Mouse (Mus musculus): ENCODE data around the gene Krtap3-3. TPM values are rescaled to one million over a fixed set of nuclear protein-coding genes. Genes with fewer than 3 reads are reported as not detected.

Gene Krtap3-3
- polyA plus RNA-seq (2014; fragmentation: Illumina TruSeq; extraction: RNeasy Lipid Tissue Mini Kit (QIAGEN cat#74804); ENCODE audit: low read depth, low replicate concordance): 0.48 TPM

GRCm38 (mm10) chr11:99550765-99551164, at the start of gene Krtap3-3:
Krtap3-3 (minus strand) TSS chr11:99550865.

GRCm38 (mm10) chr11:99597742-99598141, 47.1 kb upstream of the Krtap3-3 start, which contains the start of gene Krtap9-3:
Krtap9-3 (minus strand) TSS chr11:99598105.

GRCm38 (mm10) chr11:99590981-99591380, 40.3 kb upstream of the Krtap3-3 start, which contains the start of gene Krtap1-3:
Krtap1-3 (minus strand) TSS chr11:99591339.

GRCm38 (mm10) chr11:99583245-99583704, 32.6 kb upstream of the Krtap3-3 start, which contains the start of gene Krtap1-4:
Krtap1-4 (minus strand) TSS chr11:99583654.

GRCm38 (mm10) chr11:99580636-99581035, 30.0 kb upstream of the Krtap3-3 start, which contains the start of gene Krtap1-5:
Krtap1-5 (minus strand) TSS chr11:99581016.

GRCm38 (mm10) chr11:99566530-99566929, 15.9 kb upstream of the Krtap3-3 start, which contains the start of gene Krtap3-1:
Krtap3-1 (minus strand) TSS chr11:99566630.

GRCm38 (mm10) chr11:99559366-99559765, 8.7 kb upstream of the Krtap3-3 start, which contains the start of gene Gm11939:
Gm11939 (minus strand) TSS chr11:99559466.

GRCm38 (mm10) chr11:99556753-99557152, 6.1 kb upstream of the Krtap3-3 start, which contains the start of gene Krtap3-2:
Krtap3-2 (minus strand) TSS chr11:99556853.

GRCm38 (mm10) chr11:99521288-99521860, 29.3 kb downstream of the Krtap3-3 start, which contains the start of gene Krt39:
Krt39 (minus strand) TSS chr11:99521338.

Other genes with a start within 250 kb of the Krtap3-3 start
- gene Krt25, start 227.9 kb downstream of the Krtap3-3 start, polyA plus RNA-seq (2014; fragmentation: Illumina TruSeq; extraction: RNeasy Lipid Tissue Mini Kit (QIAGEN cat#74804); ENCODE audit: low read depth, low replicate concordance): not detected
- gene Krt26, start 212.9 kb downstream of the Krtap3-3 start, polyA plus RNA-seq (2014; fragmentation: Illumina TruSeq; extraction: RNeasy Lipid Tissue Mini Kit (QIAGEN cat#74804); ENCODE audit: low read depth, low replicate concordance): not detected
- not detected for gene Krt27, start 199.8 kb downstream of the Krtap3-3 start, polyA plus RNA-seq (2014; fragmentation: Illumina TruSeq; extraction: RNeasy Lipid Tissue Mini Kit (QIAGEN cat#74804); ENCODE audit: low read depth, low replicate concordance)
- gene Krt28, start 176.0 kb downstream of the Krtap3-3 start, polyA plus RNA-seq (2014; fragmentation: Illumina TruSeq; extraction: RNeasy Lipid Tissue Mini Kit (QIAGEN cat#74804); ENCODE audit: low read depth, low replicate concordance): not detected
- gene Krt10, start 161.5 kb downstream of the Krtap3-3 start, polyA plus RNA-seq (2014; fragmentation: Illumina TruSeq; extraction: RNeasy Lipid Tissue Mini Kit (QIAGEN cat#74804); ENCODE audit: low read depth, low replicate concordance): 7.4 TPM
- not detected for gene Krt12, start 128.6 kb downstream of the Krtap3-3 start, polyA plus RNA-seq (2014; fragmentation: Illumina TruSeq; extraction: RNeasy Lipid Tissue Mini Kit (QIAGEN cat#74804); ENCODE audit: low read depth, low replicate concordance)
- 0.77 TPM for gene Krt20, start 112.7 kb downstream of the Krtap3-3 start, polyA plus RNA-seq (2014; fragmentation: Illumina TruSeq; extraction: RNeasy Lipid Tissue Mini Kit (QIAGEN cat#74804); ENCODE audit: low read depth, low replicate concordance)
- gene Krt23, start 57.7 kb downstream of the Krtap3-3 start, polyA plus RNA-seq (2014; fragmentation: Illumina TruSeq; extraction: RNeasy Lipid Tissue Mini Kit (QIAGEN cat#74804); ENCODE audit: low read depth, low replicate concordance): 62.3 TPM
- not detected for gene Krt39, start 29.5 kb downstream of the Krtap3-3 start, polyA plus RNA-seq (2014; fragmentation: Illumina TruSeq; extraction: RNeasy Lipid Tissue Mini Kit (QIAGEN cat#74804); ENCODE audit: low read depth, low replicate concordance)
- gene Krt40, start 7.7 kb downstream of the Krtap3-3 start, polyA plus RNA-seq (2014; fragmentation: Illumina TruSeq; extraction: RNeasy Lipid Tissue Mini Kit (QIAGEN cat#74804); ENCODE audit: low read depth, low replicate concordance): not detected
- gene Krtap3-2, start 6.0 kb upstream of the Krtap3-3 start, polyA plus RNA-seq (2014; fragmentation: Illumina TruSeq; extraction: RNeasy Lipid Tissue Mini Kit (QIAGEN cat#74804); ENCODE audit: low read depth, low replicate concordance): not detected
- gene Gm11939, start 8.6 kb upstream of the Krtap3-3 start, polyA plus RNA-seq (2014; fragmentation: Illumina TruSeq; extraction: RNeasy Lipid Tissue Mini Kit (QIAGEN cat#74804); ENCODE audit: low read depth, low replicate concordance): not detected
- gene Krtap3-1, start 15.8 kb upstream of the Krtap3-3 start, polyA plus RNA-seq (2014; fragmentation: Illumina TruSeq; extraction: RNeasy Lipid Tissue Mini Kit (QIAGEN cat#74804); ENCODE audit: low read depth, low replicate concordance): not detected
- not detected for gene Krtap1-5, start 30.2 kb upstream of the Krtap3-3 start, polyA plus RNA-seq (2014; fragmentation: Illumina TruSeq; extraction: RNeasy Lipid Tissue Mini Kit (QIAGEN cat#74804); ENCODE audit: low read depth, low replicate concordance)
- gene Krtap1-4, start 32.8 kb upstream of the Krtap3-3 start, polyA plus RNA-seq (2014; fragmentation: Illumina TruSeq; extraction: RNeasy Lipid Tissue Mini Kit (QIAGEN cat#74804); ENCODE audit: low read depth, low replicate concordance): not detected
- not detected for gene Krtap1-3, start 40.5 kb upstream of the Krtap3-3 start, polyA plus RNA-seq (2014; fragmentation: Illumina TruSeq; extraction: RNeasy Lipid Tissue Mini Kit (QIAGEN cat#74804); ENCODE audit: low read depth, low replicate concordance)
- not detected for gene Krtap9-3, start 47.2 kb upstream of the Krtap3-3 start, polyA plus RNA-seq (2014; fragmentation: Illumina TruSeq; extraction: RNeasy Lipid Tissue Mini Kit (QIAGEN cat#74804); ENCODE audit: low read depth, low replicate concordance)
- gene Gm11938, start 52.4 kb upstream of the Krtap3-3 start, polyA plus RNA-seq (2014; fragmentation: Illumina TruSeq; extraction: RNeasy Lipid Tissue Mini Kit (QIAGEN cat#74804); ENCODE audit: low read depth, low replicate concordance): not detected
- not detected for gene Gm11937, start 59.3 kb upstream of the Krtap3-3 start, polyA plus RNA-seq (2014; fragmentation: Illumina TruSeq; extraction: RNeasy Lipid Tissue Mini Kit (QIAGEN cat#74804); ENCODE audit: low read depth, low replicate concordance)
- gene Krtap2-4, start 64.0 kb upstream of the Krtap3-3 start, polyA plus RNA-seq (2014; fragmentation: Illumina TruSeq; extraction: RNeasy Lipid Tissue Mini Kit (QIAGEN cat#74804); ENCODE audit: low read depth, low replicate concordance): not detected
- gene Gm11562, start 69.6 kb upstream of the Krtap3-3 start, polyA plus RNA-seq (2014; fragmentation: Illumina TruSeq; extraction: RNeasy Lipid Tissue Mini Kit (QIAGEN cat#74804); ENCODE audit: low read depth, low replicate concordance): not detected
- not detected for gene Krtap4-1, start 77.4 kb upstream of the Krtap3-3 start, polyA plus RNA-seq (2014; fragmentation: Illumina TruSeq; extraction: RNeasy Lipid Tissue Mini Kit (QIAGEN cat#74804); ENCODE audit: low read depth, low replicate concordance)
- gene Krtap4-2, start 84.2 kb upstream of the Krtap3-3 start, polyA plus RNA-seq (2014; fragmentation: Illumina TruSeq; extraction: RNeasy Lipid Tissue Mini Kit (QIAGEN cat#74804); ENCODE audit: low read depth, low replicate concordance): not detected
- gene Krtap4-7, start 93.2 kb upstream of the Krtap3-3 start, polyA plus RNA-seq (2014; fragmentation: Illumina TruSeq; extraction: RNeasy Lipid Tissue Mini Kit (QIAGEN cat#74804); ENCODE audit: low read depth, low replicate concordance): not detected
- gene Gm11555, start 99.4 kb upstream of the Krtap3-3 start, polyA plus RNA-seq (2014; fragmentation: Illumina TruSeq; extraction: RNeasy Lipid Tissue Mini Kit (QIAGEN cat#74804); ENCODE audit: low read depth, low replicate concordance): not detected
- gene Gm11563, start 108.1 kb upstream of the Krtap3-3 start, polyA plus RNA-seq (2014; fragmentation: Illumina TruSeq; extraction: RNeasy Lipid Tissue Mini Kit (QIAGEN cat#74804); ENCODE audit: low read depth, low replicate concordance): not detected
- gene Krtap4-6, start 115.1 kb upstream of the Krtap3-3 start, polyA plus RNA-seq (2014; fragmentation: Illumina TruSeq; extraction: RNeasy Lipid Tissue Mini Kit (QIAGEN cat#74804); ENCODE audit: low read depth, low replicate concordance): not detected
- gene Gm14190, start 139.9 kb upstream of the Krtap3-3 start, polyA plus RNA-seq (2014; fragmentation: Illumina TruSeq; extraction: RNeasy Lipid Tissue Mini Kit (QIAGEN cat#74804); ENCODE audit: low read depth, low replicate concordance): not detected
- not detected for gene Gm14180, start 183.4 kb upstream of the Krtap3-3 start, polyA plus RNA-seq (2014; fragmentation: Illumina TruSeq; extraction: RNeasy Lipid Tissue Mini Kit (QIAGEN cat#74804); ENCODE audit: low read depth, low replicate concordance)
- gene Gm11595, start 222.0 kb upstream of the Krtap3-3 start, polyA plus RNA-seq (2014; fragmentation: Illumina TruSeq; extraction: RNeasy Lipid Tissue Mini Kit (QIAGEN cat#74804); ENCODE audit: low read depth, low replicate concordance): not detected
- gene Krtap4-8, start 229.8 kb upstream of the Krtap3-3 start, polyA plus RNA-seq (2014; fragmentation: Illumina TruSeq; extraction: RNeasy Lipid Tissue Mini Kit (QIAGEN cat#74804); ENCODE audit: low read depth, low replicate concordance): not detected
- not detected for gene Krtap4-9, start 234.3 kb upstream of the Krtap3-3 start, polyA plus RNA-seq (2014; fragmentation: Illumina TruSeq; extraction: RNeasy Lipid Tissue Mini Kit (QIAGEN cat#74804); ENCODE audit: low read depth, low replicate concordance)
- gene Gm11596, start 242.6 kb upstream of the Krtap3-3 start, polyA plus RNA-seq (2014; fragmentation: Illumina TruSeq; extraction: RNeasy Lipid Tissue Mini Kit (QIAGEN cat#74804); ENCODE audit: low read depth, low replicate concordance): not detected
- gene Gm11569, start 248.1 kb upstream of the Krtap3-3 start, polyA plus RNA-seq (2014; fragmentation: Illumina TruSeq; extraction: RNeasy Lipid Tissue Mini Kit (QIAGEN cat#74804); ENCODE audit: low read depth, low replicate concordance): not detected

All from adipose tissue, adult 10 weeks (tissue).